Mouse (Mus musculus) mouse trophoblast stem cell (cell line): ENCODE data around the gene Mrgbp.

ENCODE experiments used
- in situ Hi-C, 2 experiments: fragments of 300-500 bp; cut with MseI, MboI; formaldehyde crosslinking; loops; 2 replicates in 1 of 2; 3 replicates in 1 of 2; pipeline ENCODE4 v1.15.1; 2025

Gene Mrgbp

GRCm38 (mm10) chr2:180581002-180581401, at the start of gene Mrgbp:
Gene Mrgbp, plus strand, starts transcription at chr2:180581304.
- in situ Hi-C loops = no loop called here

GRCm38 (mm10) chr2:180531671-180532385, 49.3 kb upstream of the Mrgbp start:
- in situ Hi-C loops = no loop called here

DNA sequence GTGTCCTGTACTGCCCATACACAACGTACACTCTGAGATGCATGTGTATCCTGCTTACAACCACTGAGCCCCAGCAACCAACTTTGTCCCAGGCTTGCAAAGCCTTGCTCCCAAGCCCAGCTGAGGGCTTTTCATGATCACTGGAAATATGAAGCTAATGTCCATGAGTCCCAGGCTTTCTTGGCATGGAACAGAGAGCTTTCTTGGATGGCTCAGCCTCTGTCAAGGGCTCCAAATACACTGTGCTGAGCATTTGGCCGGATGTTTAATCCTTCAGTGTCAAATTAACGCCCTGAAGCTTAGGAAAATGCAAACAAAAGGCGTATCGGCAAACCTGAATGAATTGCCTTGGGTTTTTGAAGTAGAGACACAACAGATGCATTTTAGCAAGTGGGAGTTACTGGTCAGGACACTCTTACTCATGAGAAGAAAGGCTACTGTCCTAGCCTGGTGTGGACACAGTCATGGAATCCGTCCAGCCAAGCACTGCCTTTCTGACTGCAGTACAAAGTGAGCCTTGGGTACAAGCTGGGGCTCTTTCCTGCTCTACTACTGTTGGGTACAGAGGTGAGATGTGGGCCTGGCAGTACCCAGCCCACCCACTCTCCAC, 48.6 kb upstream of the Mrgbp start:
- in situ Hi-C loops = no loop called here

DNA sequence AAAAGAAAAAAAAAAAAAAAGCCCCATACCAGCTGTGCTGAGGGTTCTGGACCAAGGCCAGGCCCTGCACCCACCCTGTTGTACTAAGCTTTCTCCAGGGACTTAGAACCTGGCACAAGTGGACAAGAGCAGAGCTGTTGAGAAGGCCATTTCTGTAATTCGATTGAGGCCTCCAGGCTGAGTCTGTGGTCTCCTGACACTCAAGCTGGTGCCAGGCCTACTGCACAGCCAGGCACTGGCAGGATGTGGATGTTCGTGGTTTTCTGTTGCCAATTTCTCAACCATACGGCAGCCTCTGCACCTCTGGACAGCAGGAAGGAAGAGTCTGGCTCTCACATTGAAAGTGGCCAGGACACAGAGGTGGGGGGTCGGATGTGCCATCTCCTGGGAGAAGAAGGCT, 47.9 kb upstream of the Mrgbp start:
- in situ Hi-C loops = no loop called here

- in situ Hi-C loops = no loop called here
These were observed 37.4 kb upstream of the Mrgbp start for GRCm38 (mm10) chr2:180543675-180544074.

- in situ Hi-C loops = no loop called here
These were observed 36.1 kb upstream of the Mrgbp start for GRCm38 (mm10) chr2:180545046-180545445.

- in situ Hi-C loops = no loop called here
These were observed 33.6 kb upstream of the Mrgbp start for GRCm38 (mm10) chr2:180547384-180548106.

- in situ Hi-C loops = loop anchor here in 1 of 2 experiments (10.0 kb wide), 1 partner anchor 78 kb away; no protein-coding TSS in a partner anchor
These were observed 28.8 kb upstream of the Mrgbp start for GRCm38 (mm10) chr2:180552340-180552739.

DNA sequence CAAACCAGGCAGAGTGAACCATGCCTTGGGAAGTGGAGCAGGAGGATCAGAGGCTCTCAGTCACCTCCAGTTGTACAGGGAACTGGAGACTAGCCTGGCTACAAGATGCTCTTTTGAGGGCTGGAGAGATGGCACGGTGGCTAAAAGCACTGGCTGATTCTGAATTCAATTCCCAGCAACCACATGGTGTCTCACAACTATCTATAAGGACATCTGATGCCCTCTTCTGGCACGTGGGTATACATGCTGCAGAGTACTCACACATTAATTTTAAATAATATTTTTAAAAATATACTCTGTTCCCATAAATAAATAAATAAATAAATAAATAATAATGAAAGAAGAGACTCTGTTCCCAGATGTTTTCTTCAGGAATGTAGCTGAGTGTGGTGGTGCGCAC, 25.9 kb upstream of the Mrgbp start:
- in situ Hi-C loops = loop anchor here in 1 of 2 experiments (10.0 kb wide), 1 partner anchor 80 kb away; no protein-coding TSS in a partner anchor

- in situ Hi-C loops = loop anchor here in 1 of 2 experiments (10.0 kb wide), 1 partner anchor 82 kb away; no protein-coding TSS in a partner anchor
These were observed 24.6 kb upstream of the Mrgbp start for GRCm38 (mm10) chr2:180556470-180556869.

DNA sequence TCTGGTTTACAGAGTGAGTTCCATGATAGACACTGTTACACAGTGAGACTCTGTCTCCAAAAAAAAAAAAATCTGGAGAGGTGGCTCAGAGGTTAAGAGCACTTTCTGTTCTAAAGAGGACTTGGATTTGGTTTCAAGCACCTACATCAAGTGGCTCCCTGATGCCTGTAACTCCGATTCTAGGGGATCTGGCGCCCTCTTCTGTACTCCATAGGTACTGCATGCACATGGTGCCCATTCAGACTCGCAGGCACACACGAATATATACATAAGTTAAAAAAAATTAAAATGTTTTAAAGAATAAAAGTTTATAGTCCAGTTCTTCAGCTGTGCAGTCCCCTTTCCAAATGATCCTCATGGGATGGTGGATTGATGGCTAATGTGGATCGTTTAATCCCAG, 20.9 kb upstream of the Mrgbp start:
- in situ Hi-C loops = no loop called here

DNA sequence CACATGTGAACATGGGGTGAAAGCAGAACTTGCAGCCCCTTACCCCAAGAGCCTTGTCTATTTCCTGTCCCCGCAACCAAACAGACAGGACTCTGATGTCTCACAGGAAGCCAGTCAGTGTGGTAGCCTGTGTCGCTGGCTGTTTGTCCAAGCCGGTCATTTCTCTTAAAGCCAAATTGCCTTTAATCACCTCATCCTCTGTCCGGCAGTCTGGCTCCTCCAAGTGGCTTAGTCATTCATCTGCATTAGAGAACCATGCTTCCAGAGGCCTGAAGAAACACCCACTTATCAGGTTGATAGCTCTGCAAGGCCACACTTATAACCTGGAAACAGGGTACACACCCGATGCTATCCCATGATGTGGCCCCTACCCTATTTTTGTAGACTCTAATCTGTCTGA, 19.0 kb upstream of the Mrgbp start:
- in situ Hi-C loops = no loop called here

DNA sequence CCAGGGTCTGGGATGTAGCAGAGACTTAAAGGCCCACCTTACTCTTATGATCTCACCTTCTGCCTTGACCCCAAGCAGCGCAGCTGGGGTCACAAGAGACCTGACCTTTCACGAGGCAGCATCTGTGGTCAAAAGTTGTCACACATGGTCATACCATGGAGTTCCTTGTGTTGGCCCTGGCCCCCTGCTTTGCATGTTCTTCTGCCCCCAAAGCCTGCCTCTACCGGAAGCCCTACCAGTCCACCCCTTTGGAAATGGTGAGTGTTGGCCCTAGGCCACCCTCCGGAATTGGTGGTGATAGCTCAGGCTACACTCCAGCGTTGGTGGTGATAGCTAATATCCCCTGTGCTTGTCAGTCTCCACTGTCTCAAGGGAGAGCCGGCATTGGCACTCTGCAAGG, 17.8 kb upstream of the Mrgbp start:
- in situ Hi-C loops = no loop called here

DNA sequence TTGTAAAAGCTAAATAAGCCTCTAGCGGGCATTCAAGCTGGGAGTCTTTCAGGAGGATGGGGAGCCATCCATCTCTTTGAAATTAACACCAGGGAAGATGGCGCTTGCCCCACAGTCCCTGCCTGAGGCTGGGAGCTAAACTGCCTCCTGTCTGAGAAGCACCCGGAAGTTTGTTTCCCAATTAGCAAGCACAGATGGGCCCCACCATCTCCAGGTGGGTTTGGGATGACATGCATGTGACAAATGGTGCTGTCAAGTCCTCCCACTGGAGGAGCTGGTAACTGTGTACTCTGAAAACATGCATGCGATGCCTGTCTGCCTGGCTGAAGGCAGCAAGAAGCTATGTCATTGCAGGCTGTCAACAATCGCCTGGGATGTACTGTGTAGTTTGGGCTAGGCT, 17.3 kb upstream of the Mrgbp start:
- in situ Hi-C loops = no loop called here

- in situ Hi-C loops = no loop called here
These were observed 14.7 kb upstream of the Mrgbp start for GRCm38 (mm10) chr2:180566240-180566913.

- in situ Hi-C loops = no loop called here
These were observed 12.0 kb upstream of the Mrgbp start for GRCm38 (mm10) chr2:180569028-180569643.

DNA sequence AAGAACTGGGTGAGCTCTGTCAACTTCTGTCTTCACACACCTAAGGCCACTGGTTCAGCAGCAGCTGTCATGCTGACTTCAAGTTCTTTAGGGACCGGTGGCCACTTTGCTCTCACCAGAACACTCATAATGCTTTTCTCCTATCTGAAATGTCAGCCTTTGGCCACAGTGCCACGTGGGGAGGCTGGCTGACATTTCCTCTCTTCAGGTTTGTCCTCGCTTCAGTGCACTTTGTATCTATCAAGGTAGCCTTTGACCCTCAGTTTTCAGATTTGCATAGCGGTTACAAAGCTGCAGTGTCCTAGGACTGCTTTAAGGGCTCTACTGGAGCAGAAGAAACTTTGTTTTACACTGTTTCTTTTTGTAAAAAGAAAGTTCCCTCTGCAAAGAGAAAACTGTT, 4.6 kb upstream of the Mrgbp start:
- in situ Hi-C loops = loop anchor here (5.0 kb wide), 1 partner anchor 104 kb away; no protein-coding TSS in a partner anchor

- in situ Hi-C loops = loop anchor here (5.0 kb wide), 1 partner anchor 106 kb away; no protein-coding TSS in a partner anchor
These were observed 2.4 kb upstream of the Mrgbp start for GRCm38 (mm10) chr2:180578686-180579085.

DNA sequence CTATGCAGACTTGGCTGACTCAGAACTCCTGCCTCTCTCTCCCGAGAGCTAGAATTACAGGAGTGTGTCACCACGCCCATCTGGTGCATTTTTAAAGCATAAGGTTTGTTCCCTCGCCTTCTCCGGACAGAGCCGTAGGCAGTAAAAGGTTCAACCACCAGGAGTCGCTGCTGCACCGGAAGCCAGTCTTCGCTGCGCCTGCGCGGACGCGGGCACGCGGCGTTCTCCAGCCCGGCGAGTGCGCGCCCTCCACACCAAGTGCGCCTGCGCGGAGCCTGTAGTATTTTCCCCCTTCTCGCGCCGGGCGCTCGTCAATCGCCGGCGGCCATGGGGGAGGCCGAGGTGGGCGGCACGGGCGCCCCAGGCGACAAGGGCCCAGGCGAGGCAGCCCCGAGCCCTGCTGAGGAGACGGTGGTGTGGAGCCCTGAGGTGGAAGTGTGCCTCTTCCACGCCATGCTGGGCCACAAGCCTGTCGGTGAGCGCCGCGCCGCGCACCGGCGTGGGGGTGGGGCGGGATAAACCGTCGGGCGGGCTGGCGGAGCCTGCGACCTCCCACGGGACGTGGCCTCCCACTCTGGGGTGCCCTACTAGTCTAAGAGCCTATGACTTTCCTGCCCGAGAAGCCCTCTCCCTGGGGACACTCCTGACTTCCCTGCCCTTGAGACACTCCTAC, 1.5 kb downstream of the Mrgbp start:
- in situ Hi-C loops = no loop called here

- in situ Hi-C loops = no loop called here
These were observed 2.0 kb downstream of the Mrgbp start for GRCm38 (mm10) chr2:180583154-180583507.

DNA sequence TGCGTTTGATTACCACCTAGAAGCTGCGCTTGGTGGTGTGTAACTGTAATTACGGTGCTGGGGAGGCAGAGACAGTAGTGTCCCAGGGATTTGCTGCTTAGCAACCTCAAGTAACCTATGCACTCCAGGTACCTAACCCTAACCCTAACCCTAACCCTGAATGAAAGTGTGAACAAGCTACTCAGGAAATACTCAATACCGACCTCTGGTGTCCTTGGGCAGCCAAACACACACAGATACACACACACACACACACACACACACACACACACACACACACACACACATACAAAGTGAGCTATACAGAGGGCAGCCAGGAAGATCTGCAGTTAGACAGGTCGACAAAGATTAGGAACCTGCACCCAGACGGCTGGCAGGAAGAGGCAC, 7.6 kb downstream of the Mrgbp start:
- in situ Hi-C loops = no loop called here
